Mouse (Mus musculus) hindbrain, embryonic 15.5 days (tissue): ENCODE measurements around the gene Akt2. TPM values are rescaled to one million over a fixed set of nuclear protein-coding genes. Genes with fewer than 3 reads are reported as not detected.

Experiments
- ATAC-seq: fragments of 200-750 bp; cut with Nextera tagmentation; 2 replicates; pipeline ENCODE4 v1.8.0; 2017; ENCODE audit warnings: low read depth, moderate number of reproducible peaks, moderate TSS enrichment; ENCODE audit not compliant: low FRiP score
- H3K27ac ChIP-seq: fragments of 300-500 bp; sonication (generic); replicated peaks from 2 replicates; pipeline ENCODE4 v1.5.1; 2015; ENCODE audit warnings: mild to moderate bottlenecking, inconsistent platforms
- H3K27me3 ChIP-seq: fragments of 300-500 bp; sonication (generic); 2 replicates; pipeline ENCODE4 v1.6.1; 2015; ENCODE audit warnings: control low read depth, inconsistent platforms
- H3K36me3 ChIP-seq: fragments of 300-500 bp; sonication (generic); 2 replicates; pipeline ENCODE4 v1.6.1; 2015; ENCODE audit warnings: control low read depth, inconsistent platforms
- H3K4me1 ChIP-seq: fragments of 300-500 bp; sonication (generic); replicated peaks from 2 replicates; pipeline ENCODE4 v1.6.1; 2015; ENCODE audit warnings: control low read depth, inconsistent platforms
- H3K4me2 ChIP-seq: fragments of 300-500 bp; sonication (generic); 2 replicates; pipeline ENCODE4 v1.6.1; 2015; ENCODE audit warnings: moderate library complexity, mild to moderate bottlenecking, inconsistent platforms
- H3K4me3 ChIP-seq: fragments of 300-500 bp; sonication (generic); 2 replicates; pipeline ENCODE4 v1.5.1; 2015; ENCODE audit warnings: mild to moderate bottlenecking, inconsistent platforms
- H3K9ac ChIP-seq: fragments of 300-500 bp; sonication (generic); 2 replicates; pipeline ENCODE4 v1.6.1; 2015; ENCODE audit warnings: inconsistent platforms
- H3K9me3 ChIP-seq: fragments of 300-500 bp; sonication (generic); 2 replicates; pipeline ENCODE4 v1.6.1; 2016; ENCODE audit warnings: control low read depth, inconsistent platforms
- WGBS: fragments of 180-500 bp; shearing (Covaris S2); methylation state at CpG from one replicate; pipeline ENCODE4 v1.1.7; 2015; 5-methylcytosine and 5-hydroxymethylcytosine counted together
- polyA plus RNA-seq: library from polyadenylated mRNA; unstranded; fragments of >200 nt; fragmentation: Nextera tagmentation; extraction: Ambion mirVana; gene quantifications from 2 replicates; pipeline ENCODE4 v1.2.1, GENCODE M21; 2015

Akt2 gene
- polyA plus RNA-seq, 1 experiment from 2014 or later, result 74.2 TPM

GRCm38 (mm10) chr7:27683218-27683617 is 91.9 kb downstream of the Akt2 start:
- H3K4me1 ChIP-seq, result peaks cover 10% of the 10 kb centered on the region
- no peaks in the 10 kb centered on the region for H3K27me3 ChIP-seq
- H3K4me2 ChIP-seq, result no peak overlapping the region
- 81% methylated on average over 2 of the region's 2 CpGs for WGBS
- no peak for ATAC-seq
- H3K27ac ChIP-seq, result no peak overlapping the region
- H3K4me3 ChIP-seq, result no peak overlapping the region
- no peak overlapping the region for H3K9ac ChIP-seq
- H3K36me3 ChIP-seq, result no peaks in the 10 kb centered on the region
- H3K9me3 ChIP-seq, result no peaks in the 10 kb centered on the region

- no peaks in the 10 kb centered on the region for H3K27me3 ChIP-seq
- peak overlapping the region; percentile 51 for H3K4me2 ChIP-seq
- no peaks in the 10 kb centered on the region for H3K9me3 ChIP-seq
- peak overlapping the region; percentile 37 for H3K9ac ChIP-seq
- no peaks in the 10 kb centered on the region for H3K36me3 ChIP-seq
- ATAC-seq, result no peak
- 0 out of 2 replicates have a peak overlapping the region, but pooled peaks have one; percentile 22 for H3K27ac ChIP-seq
- H3K4me3 ChIP-seq, result peak overlapping the region; percentile 27
- H3K4me1 ChIP-seq, result peaks cover 22% of the 10 kb centered on the region
- WGBS, result 39% methylated on average over 5 of the region's 5 CpGs
Observed at GRCm38 (mm10) chr7:27685220-27685619, 93.9 kb downstream of the Akt2 start.

GRCm38 (mm10) chr7:27685681-27686080 is 94.3 kb downstream of the Akt2 start:
- no peaks in the 10 kb centered on the region for H3K36me3 ChIP-seq
- H3K27ac ChIP-seq, result 0 out of 2 replicates have a peak overlapping the region, but pooled peaks have one; percentile 22
- peak overlapping the region; percentile 37 for H3K9ac ChIP-seq
- H3K4me2 ChIP-seq, result peak overlapping the region; percentile 51
- peak overlapping the region; percentile 27 for H3K4me3 ChIP-seq
- H3K4me1 ChIP-seq, result peaks cover 27% of the 10 kb centered on the region
- WGBS, result 1% methylated on average over 6 of the region's 6 CpGs
- H3K9me3 ChIP-seq, result no peaks in the 10 kb centered on the region
- no peak for ATAC-seq
- no peaks in the 10 kb centered on the region for H3K27me3 ChIP-seq

GRCm38 (mm10) chr7:27687043-27687442 is 95.7 kb downstream of the Akt2 start:
- 92% methylated on average over 1 of the region's 1 CpGs for WGBS

GRCm38 (mm10) chr7:27687836-27688235 is 96.5 kb downstream of the Akt2 start:
- Histone ChIP-seq H3K9ac (peak overlapping the region; percentile 65), H3K4me1 (peaks cover 29% of the 10 kb centered on the region), H3K4me2 (peak overlapping the region; percentile 79), H3K4me3 (peak overlapping the region; percentile 49), H3K9me3 (no peaks in the 10 kb centered on the region), H3K36me3 (no peaks in the 10 kb centered on the region), H3K27me3 (no peaks in the 10 kb centered on the region), H3K27ac (peak overlapping the region; percentile 85; the same call in 1 of the 2 replicates)
- 75% methylated on average over 3 of the region's 3 CpGs for WGBS
- no peak for ATAC-seq

More at GRCm38 (mm10) chr7:27687043-27687442, 95.7 kb downstream of the Akt2 start:
- no peak overlapping the region for H3K4me2 ChIP-seq
- H3K9me3 ChIP-seq, result no peaks in the 10 kb centered on the region
- no peaks in the 10 kb centered on the region for H3K27me3 ChIP-seq
- no peak overlapping the region for H3K4me3 ChIP-seq
- H3K36me3 ChIP-seq, result no peaks in the 10 kb centered on the region
- ATAC-seq, result no peak
- H3K4me1 ChIP-seq, result peaks cover 29% of the 10 kb centered on the region
- no peak overlapping the region for H3K9ac ChIP-seq
- no peak overlapping the region for H3K27ac ChIP-seq

- no peak for ATAC-seq
- Histone ChIP-seq H3K27me3 (no peaks in the 10 kb centered on the region), H3K9ac (peak overlapping the region; percentile 65), H3K4me3 (peak overlapping the region; percentile 49), H3K9me3 (no peaks in the 10 kb centered on the region), H3K36me3 (no peaks in the 10 kb centered on the region), H3K4me2 (peak overlapping the region; percentile 79), H3K4me1 (peaks cover 29% of the 10 kb centered on the region), H3K27ac (peak overlapping the region; percentile 85)
- 43% methylated on average over 14 of the region's 14 CpGs for WGBS
Observed at GRCm38 (mm10) chr7:27688246-27688788, 97.0 kb downstream of the Akt2 start.

GRCm38 (mm10) chr7:27688815-27689612 is 97.7 kb downstream of the Akt2 start, which contains the start of gene Zfp607b:
Zfp607b (plus strand) TSS chr7:27689340.
- 0% methylated on average over 19 of the region's 19 CpGs for WGBS
- peak within 1 kb of the TSS; percentile 65 for H3K9ac ChIP-seq
- peak; percentile 99 for ATAC-seq

More at GRCm38 (mm10) chr7:27688815-27689612, 97.7 kb downstream of the Akt2 start, which contains the start of gene Zfp607b:
- Histone ChIP-seq H3K27ac (peak within 1 kb of the TSS; percentile 85), H3K4me1 (peaks cover 29% of the 10 kb centered on the region), H3K27me3 (no peaks in the 10 kb centered on the region), H3K36me3 (no peaks in the 10 kb centered on the region), H3K9me3 (no peaks in the 10 kb centered on the region), H3K4me2 (peak within 1 kb of the TSS; percentile 79), H3K4me3 (peak within 1 kb of the TSS; percentile 49)

Other genes starting within 250 kb of the Akt2 start
- gene Shkbp1, start 235.5 kb upstream of the Akt2 start, polyA plus RNA-seq, result 42.8 and 46.6 TPM in 2 replicates
- gene Gm20479, start 234.1 kb upstream of the Akt2 start, polyA plus RNA-seq, result not detected in 2 replicates
- 3.2 and 3.7 TPM in 2 replicates for gene Sptbn4, start 143.9 kb upstream of the Akt2 start, polyA plus RNA-seq
- gene Blvrb, start 143.6 kb upstream of the Akt2 start, polyA plus RNA-seq, result 20.2 and 24.0 TPM in 2 replicates
- 10.5 and 11.3 TPM in 2 replicates for gene Sertad3, start 117.8 kb upstream of the Akt2 start, polyA plus RNA-seq
- gene Sertad1, start 104.6 kb upstream of the Akt2 start, polyA plus RNA-seq, result 9.3 and 9.8 TPM in 2 replicates
- 1.8 and 1.9 TPM in 2 replicates for gene Prx, start 92.2 kb upstream of the Akt2 start, polyA plus RNA-seq
- 0.82 and 1.0 TPM in 2 replicates for gene Hipk4, start 68.3 kb upstream of the Akt2 start, polyA plus RNA-seq
- gene Pld3, start 38.3 kb upstream of the Akt2 start, polyA plus RNA-seq, result 189 TPM in 2 replicates
- 32.0 and 36.6 TPM in 2 replicates for gene 2310022A10Rik, start 38.3 kb upstream of the Akt2 start, polyA plus RNA-seq
- gene Ttc9b, start 62.4 kb downstream of the Akt2 start, polyA plus RNA-seq, result 80.0 and 88.8 TPM in 2 replicates
- gene Map3k10, start 83.0 kb downstream of the Akt2 start, polyA plus RNA-seq, result 20.8 and 21.0 TPM in 2 replicates
- 13.4 and 13.8 TPM in 2 replicates for gene Zfp607b, start 97.8 kb downstream of the Akt2 start, polyA plus RNA-seq
- 97.5 and 99.8 TPM in 2 replicates for gene Zfp60, start 139.8 kb downstream of the Akt2 start, polyA plus RNA-seq
- gene Zfp626, start 215.6 kb downstream of the Akt2 start, polyA plus RNA-seq, result 1.9 and 2.1 TPM in 2 replicates
- 9.3 and 10.4 TPM in 2 replicates for gene Zfp59, start 247.1 kb downstream of the Akt2 start, polyA plus RNA-seq